Mouse (Mus musculus) granulocyte monocyte progenitor cell, adult 5-6 weeks (primary cell): Measurements from ENCODE around the gene Ephb2. TPM values are rescaled to one million over a fixed set of nuclear protein-coding genes. Genes with fewer than 3 reads are reported as not detected.

Source experiments
- ATAC-seq: replicated peaks from 2 replicates; pipeline ENCODE4 v1.8.0; 2016; ENCODE audit warnings: mild to moderate bottlenecking, moderate TSS enrichment, inconsistent platforms; ENCODE audit not compliant: poor library complexity, severe bottlenecking
- total RNA-seq, 2 experiments: library from RNA; stranded (forward) in 1 of 2; stranded (reverse) in 1 of 2; fragments of 200-712, 200-1000 nt in 1 of 2; fragments of >200 nt in 1 of 2; fragmentation: Nextera tagmentation in 1 of 2; gene quantifications; 2 replicates each; pipeline ENCODE4 v1.2.3; 2014 to 2017

Gene Ephb2
- total RNA-seq, 2 experiments from 2014 or later = 0.47 to 0.57 TPM

DNA sequence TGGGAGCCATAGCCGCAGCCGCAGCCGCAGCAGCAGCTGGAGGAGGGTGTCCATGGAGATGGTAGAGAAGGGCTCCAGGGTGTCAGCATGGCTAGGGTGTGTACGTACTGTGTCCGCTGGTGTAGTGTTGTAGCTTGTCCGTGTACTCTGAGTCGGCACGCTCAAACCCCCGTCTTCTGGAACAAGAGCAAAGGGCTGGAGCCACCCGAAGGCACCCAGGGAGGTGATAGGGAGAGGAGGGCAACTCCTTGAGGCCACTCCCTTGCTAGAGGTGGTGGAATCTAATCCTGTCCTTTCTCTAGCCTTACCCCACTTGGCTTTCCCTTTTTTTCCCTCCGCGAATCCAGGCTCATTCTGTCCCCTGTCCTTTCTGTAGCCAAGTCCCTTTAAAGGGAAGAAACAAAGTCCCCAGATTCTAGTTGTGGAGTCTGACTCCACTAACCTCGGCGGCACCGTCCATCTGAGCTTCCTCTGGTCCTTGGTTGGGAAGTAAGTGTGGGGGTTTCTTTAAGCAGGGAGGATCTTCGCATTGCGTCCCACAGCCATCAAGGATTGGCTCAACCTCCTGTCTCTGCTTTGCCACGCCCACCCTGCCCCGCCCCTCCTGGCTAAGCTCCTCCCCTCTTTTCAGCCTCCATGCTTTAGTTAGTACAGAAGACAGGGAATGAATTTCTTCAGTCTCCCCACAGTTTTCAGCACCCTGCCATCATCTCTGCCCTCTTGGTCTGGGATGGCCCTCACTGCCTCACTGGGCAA, 163.3 kb downstream of the Ephb2 start:
- ATAC-seq = no peak

DNA sequence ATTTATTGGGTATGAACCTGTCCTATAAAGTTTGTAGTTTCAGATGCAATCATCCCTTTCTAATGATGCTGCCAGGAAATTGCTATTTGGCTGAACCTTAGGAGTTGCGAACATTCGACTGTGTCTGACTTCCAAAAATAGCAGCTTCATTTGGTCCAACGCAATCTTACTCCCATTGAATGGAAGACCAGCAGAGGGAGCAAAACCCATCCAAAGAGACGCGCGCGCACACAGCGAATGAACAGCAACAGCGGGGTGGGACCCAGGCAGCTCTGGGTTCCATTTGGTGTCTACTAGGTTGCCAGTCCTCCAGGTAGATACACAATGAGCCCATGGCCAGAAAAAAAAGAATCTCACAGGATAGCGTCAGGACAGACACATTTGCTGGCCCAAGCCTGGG, 168.0 kb downstream of the Ephb2 start:
- no peak for ATAC-seq

DNA sequence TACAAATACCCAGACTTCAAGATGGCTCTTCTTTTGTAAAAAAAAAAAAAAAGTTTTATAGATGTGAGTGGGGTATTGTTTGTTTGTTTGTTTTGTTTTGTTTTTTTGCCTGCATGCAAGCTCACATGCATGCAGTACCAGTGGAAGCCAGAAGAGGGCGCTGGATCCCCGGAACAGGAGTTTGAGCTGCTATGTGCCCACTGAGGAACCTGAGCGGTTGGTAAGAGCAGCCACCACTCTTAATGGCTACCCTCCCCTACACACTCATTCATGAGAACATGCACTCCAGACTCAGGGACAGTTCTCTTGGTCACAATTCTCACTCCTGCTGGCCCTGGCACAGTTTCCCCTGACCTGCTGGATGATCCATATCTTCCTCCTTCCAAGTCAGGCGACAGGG, 169.8 kb downstream of the Ephb2 start:
- ATAC-seq = no peak

DNA sequence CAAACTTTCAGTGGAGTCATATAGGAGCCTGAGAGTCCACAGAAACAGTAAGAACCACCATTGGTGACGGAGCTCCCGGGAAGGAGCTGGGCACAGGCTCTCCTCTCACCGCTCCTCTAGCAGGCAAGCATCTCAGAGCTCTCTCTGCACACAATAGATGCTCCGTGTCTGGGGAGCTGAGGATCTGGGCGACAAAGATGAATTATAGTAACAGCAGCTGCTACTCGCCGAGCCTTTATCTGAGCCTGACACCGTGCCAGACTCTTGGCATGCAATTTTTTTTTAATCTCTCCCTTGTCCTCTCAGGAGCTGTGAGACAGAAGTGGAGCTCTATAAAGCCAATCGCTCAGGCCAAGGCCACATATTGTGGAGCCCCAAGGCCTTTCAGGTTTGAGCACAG, 170.7 kb downstream of the Ephb2 start:
- no peak for ATAC-seq

GRCm38 (mm10) chr4:136657914-136658313, 177.9 kb downstream of the Ephb2 start:
- no peak for ATAC-seq

DNA sequence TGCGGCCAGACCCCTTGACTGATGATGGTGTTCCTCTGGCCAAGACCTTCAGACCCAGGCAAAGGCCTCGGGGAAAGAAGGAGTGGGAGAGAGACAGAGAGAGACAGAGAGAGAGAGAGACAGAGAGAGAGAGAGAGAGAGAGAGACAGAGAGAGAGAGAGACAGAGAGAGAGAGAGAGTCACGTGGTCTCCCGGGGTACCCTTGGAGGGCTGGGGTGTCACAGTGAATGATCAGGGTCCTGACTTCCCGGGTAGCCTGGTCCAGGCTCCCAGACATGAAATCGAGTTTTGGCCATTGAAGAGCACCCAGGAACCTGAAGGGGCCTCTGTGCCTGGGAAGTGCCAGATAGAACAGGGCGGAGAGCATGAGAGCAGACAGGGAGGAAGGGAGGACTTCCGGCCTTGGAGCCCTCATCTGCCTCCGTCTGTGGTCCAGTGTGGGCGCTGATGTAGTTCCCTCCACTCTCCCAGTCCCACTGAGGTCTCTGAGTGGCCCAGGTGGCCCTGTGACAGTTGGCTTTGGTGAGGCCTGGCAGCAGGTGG, 182.0 kb downstream of the Ephb2 start:
- no peak for ATAC-seq

DNA sequence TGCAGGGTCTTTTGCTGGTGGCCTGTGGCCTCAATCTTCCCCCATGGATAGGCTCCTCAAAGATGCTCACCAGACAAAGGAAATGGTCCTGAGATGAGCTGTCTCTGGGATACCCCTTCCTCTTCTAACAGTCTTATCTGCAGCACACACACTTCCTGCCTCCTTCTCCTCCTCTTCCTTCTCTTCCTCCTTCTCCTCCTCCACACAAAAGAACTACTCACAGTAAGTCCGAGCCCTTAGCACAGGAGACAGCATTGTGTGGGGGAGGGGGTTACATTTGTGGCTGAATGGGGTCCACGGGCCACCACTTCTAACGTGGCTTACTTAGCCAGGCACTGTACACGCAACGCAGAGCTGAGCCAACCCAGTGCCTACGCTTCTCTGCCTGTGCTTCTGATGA, 182.8 kb downstream of the Ephb2 start:
- peak; percentile 30; the same call in 1 of the 2 replicates for ATAC-seq

DNA sequence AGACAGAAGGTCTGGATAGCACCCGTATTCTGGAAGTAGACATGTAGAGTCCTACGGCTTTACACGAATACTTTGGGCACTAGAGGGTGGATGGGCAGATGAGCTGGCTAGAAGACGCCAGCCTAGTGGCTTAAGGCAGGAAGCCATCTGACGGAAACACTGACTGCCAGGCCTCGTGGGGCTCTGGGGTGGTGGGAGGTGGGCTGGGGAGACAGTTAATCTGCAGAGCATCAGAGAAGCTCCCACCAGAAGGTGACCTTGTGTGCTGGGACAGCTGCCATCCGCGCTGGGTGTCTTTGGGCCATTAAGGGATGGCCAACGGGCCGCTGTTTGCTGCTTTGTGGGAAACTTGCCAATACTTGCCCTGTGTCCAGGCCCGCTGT, 183.3 kb downstream of the Ephb2 start:
- no peak for ATAC-seq

- no peak for ATAC-seq
Observed at GRCm38 (mm10) chr4:136651882-136652527, 183.8 kb downstream of the Ephb2 start.

DNA sequence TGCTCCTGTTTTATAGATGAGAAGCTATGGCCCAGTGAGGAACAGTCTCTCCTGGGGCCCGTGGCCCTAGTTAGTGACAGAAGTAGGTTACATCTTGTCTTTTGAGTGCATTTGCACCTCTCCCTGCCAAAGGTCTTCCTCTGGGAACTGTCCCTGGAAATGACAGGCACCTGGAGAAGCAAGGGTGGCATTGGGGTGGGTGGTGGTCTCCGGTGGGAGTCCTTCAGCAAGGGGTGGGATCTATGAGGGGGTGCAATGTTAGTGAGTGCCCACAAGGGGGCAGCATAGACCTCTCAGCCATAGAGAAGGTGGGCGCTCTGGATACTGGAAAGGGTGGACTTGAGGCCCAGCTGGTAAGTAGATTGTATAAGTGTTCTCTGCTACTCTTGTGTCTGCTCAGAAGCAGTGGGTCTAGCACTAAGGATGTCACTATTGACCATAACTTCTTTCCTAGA, 184.4 kb downstream of the Ephb2 start:
- peak; percentile 63; the same call in 1 of the 2 replicates for ATAC-seq

GRCm38 (mm10) chr4:136650261-136650660, 185.5 kb downstream of the Ephb2 start:
- no peak for ATAC-seq

DNA sequence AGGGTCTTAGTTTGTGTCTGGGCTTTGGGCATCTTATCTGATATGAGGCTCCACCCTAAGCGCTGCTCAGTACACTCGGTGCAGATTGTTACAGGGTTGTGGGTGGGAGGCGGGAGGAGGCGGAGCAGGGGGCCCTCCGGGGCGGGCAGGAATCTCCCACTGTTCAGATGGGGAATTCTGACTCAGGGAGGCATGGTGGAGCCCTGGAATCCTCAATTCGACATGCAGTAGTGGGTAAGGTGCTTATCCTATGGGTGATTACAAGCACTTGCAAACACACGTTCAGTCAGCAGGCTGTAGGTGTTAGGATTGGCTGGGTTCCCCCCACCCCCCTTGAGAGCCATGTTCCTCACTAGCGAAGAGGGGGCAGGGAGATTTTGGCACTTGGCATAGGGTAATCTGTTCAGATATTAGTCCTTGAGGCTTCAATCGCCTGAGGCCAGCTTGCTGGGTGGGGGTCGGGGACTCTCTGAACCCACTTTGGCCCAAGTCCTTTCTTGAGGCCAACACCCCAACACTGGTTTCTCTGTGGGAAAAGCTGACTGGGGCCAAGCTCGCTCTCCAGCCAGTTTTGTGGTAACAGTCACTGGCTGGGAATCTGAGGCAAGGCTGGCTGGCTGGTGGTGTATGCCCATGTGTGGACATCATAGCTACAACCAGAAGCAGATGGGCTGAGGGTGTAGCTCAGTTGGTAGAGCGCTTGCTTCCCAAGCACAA, 186.2 kb downstream of the Ephb2 start:
- no peak for ATAC-seq

DNA sequence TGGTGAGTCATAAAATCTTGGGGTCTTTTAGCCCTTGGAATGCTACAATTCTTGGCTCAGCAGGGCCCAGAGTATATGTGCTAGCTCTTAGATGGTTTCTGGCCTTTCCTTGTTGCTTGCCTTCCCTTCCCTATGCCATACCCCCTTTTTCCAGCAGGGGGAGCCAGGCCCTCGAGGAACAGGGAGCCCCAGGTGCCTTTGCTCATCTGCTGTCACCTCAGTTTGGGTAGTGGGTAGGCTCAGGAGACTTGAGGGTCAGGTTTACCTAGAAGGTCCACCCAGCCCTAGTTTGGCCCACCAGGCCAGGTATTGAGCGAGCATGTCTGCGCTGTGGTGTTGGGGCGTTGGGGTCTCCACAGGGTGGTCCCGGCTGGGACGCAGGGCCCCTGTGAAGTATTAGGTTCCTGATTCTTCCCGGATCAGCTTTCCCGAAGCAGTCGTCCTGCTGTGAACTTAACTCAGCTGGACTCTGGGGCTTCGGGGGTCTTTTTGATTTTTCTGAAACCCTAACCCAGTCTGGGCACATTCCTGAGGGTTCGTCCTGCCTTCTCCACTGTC, 186.8 kb downstream of the Ephb2 start:
- ATAC-seq = peak; percentile 38; the same call in 1 of the 2 replicates

DNA sequence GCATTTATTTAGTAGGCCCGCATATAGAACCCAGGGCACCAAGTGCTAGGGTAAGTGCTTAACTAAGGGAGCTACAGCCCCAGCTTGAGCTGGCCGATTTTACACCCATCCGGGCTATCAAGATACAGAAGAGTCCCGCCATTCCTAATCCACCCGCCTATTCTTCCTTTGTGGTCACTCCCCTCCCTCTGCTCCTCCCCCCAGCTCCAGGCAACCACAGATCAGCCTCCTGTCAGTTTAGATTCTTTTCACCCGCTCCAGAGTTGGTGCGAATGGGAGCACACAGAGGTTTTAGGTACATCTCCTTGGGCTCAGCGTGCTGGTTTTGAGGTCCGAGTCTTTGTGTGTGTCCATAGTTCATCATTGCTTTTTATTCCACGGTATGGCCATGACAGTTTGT, 196.9 kb downstream of the Ephb2 start:
- no peak for ATAC-seq

DNA sequence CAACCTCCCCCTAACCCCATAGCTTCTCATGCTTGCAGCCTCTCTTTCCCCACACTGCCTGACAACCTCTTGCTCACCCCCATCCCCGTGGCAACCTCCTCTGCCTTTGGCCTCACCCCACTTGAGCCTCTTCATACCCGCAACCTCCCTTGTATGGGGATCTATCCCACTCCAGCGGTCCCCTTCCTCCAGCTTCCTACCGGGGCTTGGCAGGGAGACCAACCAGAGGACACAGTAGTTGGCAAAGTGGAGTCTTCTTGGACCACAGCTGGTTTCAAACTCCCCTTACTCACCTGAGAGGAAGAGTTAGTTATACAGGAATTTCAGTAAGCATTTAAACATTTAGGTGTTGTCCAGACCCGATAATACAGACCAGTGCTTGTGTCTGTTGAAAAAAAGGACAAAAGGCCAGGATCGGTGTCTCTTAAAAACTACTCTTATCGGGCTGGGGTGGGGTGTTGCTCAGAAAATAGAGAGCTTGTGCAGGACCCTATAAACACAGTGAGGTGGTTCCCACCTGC, 197.5 kb downstream of the Ephb2 start:
- no peak for ATAC-seq

DNA sequence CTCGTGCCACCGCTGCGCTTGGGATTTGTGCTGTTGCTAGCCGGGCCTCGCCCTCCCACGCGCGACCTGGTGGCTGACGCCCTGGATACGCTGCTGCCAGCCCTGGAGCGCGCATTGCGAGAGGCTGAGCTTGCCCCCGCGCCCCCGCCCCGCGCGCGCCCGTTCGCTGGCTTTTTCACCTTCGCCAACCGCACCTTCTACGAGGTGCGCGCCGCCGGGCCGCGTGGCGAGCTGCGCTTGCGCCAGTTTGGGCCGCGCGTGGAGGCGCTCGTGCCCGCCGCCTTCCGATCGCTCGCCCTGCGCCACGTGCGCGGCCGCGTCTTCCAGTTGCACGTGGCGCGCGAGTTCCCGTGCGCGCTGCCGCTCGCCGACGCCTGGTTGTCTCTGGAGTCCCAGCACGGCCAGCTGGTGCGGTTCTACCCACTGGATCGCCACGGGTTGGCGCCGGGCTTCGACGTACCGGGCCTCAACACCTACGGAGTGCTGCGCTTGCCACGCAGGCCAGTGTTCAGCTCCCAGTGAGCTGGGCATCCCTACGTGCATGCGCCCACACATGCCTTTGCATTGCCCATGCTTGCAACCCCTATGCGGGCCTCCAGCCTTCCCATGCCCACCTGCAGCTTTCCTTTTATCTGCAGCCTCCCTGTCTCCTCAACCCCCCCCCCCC, 198.1 kb downstream of the Ephb2 start:
- ATAC-seq = peak; percentile 21; the same call in 1 of the 2 replicates

- peak; percentile 21; the same call in 1 of the 2 replicates for ATAC-seq
Observed at GRCm38 (mm10) chr4:136636983-136637562, 198.7 kb downstream of the Ephb2 start.

GRCm38 (mm10) chr4:136636511-136636910, 199.3 kb downstream of the Ephb2 start:
- ATAC-seq = no peak

DNA sequence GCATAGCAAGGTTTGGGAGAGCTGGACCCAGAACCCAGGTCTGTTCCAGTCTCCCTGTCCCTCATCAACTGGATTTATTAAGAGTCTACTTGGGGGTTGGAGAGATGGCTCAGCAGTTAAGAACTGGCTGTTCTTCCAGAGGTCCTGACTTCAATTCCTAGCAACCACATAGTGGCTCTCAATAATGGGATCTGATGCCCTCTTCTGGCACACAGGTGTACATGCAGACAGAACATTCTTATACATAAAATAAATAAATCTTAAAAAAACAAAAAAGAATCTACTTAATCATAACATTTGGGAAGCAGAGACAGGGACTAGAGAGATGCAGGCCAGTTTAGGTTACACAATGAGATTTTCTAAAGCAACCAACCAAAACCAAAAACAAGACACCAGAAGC, 199.8 kb downstream of the Ephb2 start:
- ATAC-seq = no peak
